Mouse (Mus musculus): ENCODE data around the gene Itgb7.
A peak's percentile ranks its signal among the peaks of the same experiment; 100 is the strongest.

Gene Itgb7

DNA sequence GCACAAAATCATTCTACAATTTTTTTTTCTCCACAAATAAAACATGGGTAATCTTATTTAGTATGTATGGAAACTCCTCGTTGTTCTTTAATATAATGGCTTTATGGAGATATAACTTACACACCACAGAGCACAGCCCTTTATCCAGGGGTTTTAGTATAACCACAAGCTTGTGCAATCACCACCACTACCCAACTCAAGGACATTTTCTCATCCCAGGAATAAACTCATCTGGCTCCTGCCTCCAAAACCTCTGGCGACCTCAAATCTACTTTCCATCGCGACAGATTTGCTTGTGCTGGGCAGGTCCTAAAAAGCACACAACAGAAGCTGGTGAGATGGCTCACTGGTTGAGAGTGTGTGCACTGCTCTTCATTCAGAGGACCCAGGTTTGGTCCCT lies 38.1 kb downstream of the Itgb7 start:
- no peak for DNase-seq (ENCODE audit: low spot score)

DNA sequence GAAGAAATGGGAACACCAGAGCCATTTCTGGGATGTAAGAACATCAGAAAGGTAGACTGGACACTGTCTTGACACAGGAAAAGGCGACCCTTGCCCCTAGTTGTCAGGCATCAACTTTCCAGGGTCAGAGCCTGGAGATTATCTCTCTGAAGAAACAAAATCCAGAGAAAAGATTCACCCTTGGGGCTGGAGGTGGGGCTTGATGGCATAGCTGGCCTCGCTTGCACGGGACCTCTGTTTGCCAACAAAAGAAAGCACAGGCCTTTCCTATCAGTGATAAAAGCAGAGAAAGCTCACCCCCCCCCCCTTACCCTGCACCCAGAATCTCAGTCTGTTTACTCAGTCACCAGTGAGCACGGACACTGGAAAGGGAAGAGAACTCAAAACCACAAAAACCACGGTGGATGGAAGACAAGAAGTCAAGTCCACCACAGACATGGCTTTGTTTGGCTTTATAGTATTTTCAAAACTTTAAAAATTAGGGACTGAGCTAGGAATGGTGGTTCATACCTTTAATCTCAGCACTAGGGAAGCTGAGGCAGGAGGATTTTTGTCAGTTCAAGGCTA lies 38.8 kb downstream of the Itgb7 start:
- DNase-seq (ENCODE audit: low spot score) = no peak

DNA sequence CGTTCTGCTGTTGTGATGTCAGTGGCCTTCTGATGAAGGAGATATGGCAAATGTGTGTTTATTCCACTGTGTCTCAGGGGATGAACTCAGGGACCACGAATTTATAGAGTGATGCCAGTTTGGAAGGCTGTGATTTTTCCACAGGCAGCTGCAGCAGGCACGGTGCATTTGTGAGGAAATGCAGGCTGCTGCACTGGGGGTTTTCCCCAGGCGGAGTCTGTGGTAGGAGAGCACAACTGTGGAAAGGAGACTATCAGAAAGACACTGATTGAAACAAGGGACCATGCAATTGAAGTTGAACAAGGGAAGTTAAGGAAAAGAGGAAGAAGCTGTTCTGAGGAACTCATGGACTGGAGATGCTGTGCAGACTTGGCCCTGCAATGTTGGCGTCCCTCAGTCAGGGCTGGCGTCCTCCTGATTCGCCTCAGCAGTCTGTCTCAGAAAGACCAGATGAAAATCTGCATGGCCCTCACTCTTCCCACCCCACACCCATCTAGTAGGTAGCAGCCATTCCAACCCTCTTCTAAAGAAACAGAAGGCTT lies 39.4 kb downstream of the Itgb7 start:
- DNase-seq (ENCODE audit: low spot score) = no peak

DNA sequence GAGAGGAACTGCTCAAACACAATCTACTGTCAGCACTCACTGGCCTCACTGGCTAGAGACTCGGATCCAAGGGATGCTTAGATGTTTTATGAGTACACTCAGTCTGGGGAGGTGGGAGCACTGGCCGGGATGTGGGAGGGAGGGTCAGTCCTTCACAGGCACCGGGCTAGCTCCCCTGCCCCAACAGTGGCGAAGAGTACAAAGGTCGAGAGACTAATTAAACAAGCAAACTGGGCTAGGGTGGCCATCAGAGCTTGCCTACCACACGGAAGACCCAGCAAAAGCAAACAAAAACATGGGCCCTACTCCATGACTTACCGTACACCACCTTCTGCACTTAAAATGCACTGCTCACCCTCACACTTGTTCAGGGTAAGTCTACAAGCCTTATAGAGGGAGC lies 40.0 kb downstream of the Itgb7 start:
- DNase-seq (ENCODE audit: low spot score) = no peak

DNA sequence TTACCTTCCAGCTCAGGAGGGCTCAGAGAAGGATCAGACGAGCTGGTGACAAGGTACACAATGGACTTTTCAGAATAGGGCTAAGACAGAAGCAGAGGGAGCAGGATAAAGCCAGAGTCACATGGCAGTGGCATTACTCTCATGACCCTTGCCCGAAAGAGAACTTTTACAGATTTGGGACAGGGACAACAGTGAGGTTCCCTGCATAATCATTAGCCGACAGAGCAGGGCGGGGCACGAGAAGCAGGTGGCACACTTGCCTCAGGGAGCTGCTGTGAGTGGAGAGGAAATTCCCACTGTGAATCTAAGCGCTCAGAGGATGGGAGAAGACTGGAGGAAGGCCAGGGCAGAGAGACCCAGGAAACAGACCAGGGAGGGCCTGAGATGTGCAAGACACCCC lies 42.9 kb downstream of the Itgb7 start:
- DNase-seq (ENCODE audit: low spot score) = no peak

DNA sequence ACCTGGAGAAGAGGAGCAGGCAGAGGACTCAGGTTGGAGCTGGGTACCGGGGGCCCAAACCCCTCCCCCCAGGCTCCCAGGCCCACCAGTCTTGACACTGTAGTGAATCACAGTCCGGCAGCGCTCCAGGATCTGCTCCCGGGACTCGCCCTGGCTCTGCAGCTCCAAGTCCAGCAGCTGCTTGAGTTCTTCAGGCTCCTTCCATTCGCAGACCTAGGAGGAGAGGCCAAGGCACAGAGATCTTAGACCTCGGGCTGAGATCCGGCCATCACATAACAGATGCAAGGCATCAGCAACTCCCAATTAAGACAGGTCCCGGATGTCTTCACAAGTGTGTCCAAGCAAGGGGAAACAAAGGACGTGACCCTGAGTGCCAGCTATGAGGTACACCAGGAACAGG lies 43.6 kb downstream of the Itgb7 start:
- no peak for DNase-seq (ENCODE audit: low spot score)

DNA sequence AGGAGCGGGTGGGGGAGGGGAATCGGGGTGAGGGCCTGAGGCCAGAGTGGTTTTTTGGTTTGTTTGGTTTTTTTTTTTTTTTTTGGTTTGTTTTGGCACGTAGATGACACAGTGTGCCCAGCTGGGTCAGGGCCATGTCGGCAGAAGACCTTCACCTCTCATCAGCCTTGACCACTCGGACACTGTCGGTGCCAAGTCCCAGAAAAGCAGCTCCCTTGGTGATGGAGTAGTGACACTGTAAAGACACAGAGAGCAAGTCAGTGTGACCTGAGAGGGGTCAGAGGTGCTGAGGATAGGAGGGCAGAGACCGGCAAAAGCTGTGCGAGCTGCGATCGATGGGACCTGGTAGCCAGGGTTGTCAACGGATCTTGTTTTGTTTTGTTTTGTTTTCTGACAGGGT lies 45.5 kb downstream of the Itgb7 start:
- no peak for DNase-seq (ENCODE audit: low spot score)

DNA sequence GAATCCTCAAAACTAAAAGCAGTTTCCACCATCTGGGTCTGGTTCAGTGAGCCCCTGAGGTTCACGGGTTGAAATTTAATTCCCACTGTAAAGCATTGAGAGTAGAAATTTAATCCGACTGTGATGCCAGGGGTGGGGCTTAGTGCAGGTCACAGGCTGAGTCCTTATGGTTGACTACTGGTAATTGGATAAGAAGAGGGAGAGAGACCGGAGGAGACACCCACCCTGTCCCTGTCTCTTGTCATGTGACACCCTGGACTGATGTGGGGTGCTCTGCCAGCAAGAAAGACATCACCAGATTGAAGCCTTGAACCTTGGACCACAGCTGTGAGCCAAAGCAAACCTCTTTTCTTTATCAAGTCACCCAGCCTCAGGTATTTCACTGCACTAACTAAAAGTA lies 48.7 kb downstream of the Itgb7 start:
- no peak for DNase-seq (ENCODE audit: low spot score)

DNA sequence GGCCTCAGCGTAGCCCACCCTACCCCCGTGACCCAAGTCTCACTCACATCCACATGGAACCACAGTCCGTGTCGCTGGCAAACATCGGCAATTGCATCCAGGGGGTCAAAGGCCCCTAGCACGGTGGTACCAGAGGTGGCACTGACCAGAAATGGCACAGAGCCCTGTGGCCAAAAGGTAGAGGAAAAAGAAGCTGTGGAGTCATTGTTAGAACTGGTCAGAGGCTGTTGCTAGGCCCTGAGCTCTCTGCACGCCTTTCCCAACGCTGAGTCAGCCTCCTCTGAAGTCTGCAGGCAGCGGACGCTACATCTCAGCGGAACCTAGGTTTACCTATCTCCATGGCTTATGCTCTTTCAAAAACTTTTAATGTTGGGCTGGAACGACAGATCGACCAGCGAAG lies 51.8 kb downstream of the Itgb7 start:
- no peak for DNase-seq (ENCODE audit: low spot score)

DNA sequence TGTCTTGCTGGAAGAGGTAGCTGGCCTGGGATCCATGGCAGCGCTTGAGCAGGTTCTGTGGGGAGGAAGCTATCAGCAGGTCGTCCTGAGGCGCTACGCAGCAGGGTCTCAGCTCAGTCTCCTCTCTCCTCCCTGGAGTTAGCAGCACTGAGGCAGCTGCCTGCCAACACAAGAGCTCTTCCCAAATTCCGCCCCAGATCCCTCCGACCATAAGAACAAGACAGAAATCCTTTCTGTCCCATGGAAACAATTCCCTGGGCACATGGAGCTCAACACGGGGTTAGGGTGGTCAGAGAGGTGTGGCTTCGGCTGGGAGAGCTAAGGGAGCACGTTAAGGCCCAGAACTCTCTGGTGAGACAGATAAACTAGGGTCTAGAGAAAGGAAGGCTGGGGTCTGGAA lies 52.6 kb downstream of the Itgb7 start:
- no peak for DNase-seq (ENCODE audit: low spot score)

DNA sequence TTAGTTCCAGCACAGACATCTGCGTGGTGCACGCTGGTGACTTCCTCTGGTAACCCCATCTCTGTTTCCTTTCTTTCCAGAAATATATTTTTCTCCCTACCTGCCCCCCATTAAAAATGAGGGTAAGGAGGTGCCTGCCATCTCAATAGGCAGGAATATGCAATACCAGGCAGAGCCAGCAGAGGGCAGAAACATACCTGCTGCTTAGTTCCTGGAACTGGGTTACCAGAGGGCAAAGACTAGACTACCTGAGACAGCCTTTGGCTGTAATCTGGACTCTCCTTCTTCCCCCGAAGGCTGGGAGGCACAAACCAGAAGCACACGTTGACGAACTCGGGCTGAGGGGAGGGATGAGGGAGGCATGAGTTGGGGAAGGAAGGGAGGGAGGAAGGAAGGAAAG lies 53.5 kb downstream of the Itgb7 start:
- DNase-seq (ENCODE audit: low spot score) = peak; percentile 70

DNA sequence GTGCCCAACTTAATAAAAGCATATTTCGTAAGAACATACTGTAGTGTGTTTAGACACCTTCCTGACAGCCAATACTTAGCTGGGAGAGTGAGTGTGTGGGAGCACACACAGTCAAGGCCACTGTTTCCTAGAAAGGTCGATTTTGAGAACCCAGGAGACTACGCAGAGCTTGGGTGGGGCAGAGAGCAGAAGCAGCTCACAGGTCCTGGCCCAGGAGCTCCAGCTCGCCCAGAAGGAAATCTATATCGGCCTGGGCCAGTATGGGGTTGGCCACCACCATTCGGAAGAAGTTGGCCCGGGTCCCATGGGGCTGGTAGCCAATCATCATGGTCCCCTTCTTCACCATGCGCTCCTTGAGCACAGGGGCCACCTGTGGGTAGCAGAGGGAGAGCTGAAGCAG lies 54.3 kb downstream of the Itgb7 start:
- DNase-seq (ENCODE audit: low spot score) = no peak

DNA sequence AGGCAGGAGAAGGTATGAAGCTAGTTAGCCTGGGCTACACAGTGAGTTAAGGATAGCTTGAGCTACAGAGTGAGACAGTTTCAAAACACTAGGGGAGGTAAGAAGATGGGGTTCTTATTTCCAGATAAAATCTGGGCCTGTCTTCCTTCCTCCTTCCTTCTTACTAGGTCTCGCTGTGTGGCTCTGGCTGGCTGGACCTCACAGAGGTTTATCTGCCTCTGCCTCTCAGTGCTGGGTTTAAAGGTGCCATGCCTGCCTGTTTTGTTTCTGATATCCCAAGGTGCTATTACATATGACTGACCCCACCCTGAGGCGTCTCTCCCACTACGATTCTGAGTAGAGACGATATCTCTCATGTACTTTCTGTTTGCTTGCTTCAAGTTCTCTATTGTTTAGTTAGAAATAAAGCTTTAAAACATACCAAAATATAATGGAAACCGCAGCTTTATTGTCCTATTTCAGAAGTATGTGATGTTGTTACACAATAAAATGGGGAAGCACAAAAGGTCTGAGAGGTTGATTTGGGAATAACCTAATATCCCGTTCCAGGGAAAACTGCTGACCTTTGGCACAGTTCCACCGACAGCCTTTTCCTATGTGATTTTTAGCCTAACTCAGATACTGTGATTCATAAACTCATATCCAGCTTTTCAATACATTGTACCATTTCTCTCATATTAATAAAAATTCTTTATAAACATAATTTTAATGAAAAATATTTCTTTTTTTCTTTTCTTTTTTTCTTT lies 55.0 kb downstream of the Itgb7 start:
- no peak for DNase-seq (ENCODE audit: low spot score)

DNA sequence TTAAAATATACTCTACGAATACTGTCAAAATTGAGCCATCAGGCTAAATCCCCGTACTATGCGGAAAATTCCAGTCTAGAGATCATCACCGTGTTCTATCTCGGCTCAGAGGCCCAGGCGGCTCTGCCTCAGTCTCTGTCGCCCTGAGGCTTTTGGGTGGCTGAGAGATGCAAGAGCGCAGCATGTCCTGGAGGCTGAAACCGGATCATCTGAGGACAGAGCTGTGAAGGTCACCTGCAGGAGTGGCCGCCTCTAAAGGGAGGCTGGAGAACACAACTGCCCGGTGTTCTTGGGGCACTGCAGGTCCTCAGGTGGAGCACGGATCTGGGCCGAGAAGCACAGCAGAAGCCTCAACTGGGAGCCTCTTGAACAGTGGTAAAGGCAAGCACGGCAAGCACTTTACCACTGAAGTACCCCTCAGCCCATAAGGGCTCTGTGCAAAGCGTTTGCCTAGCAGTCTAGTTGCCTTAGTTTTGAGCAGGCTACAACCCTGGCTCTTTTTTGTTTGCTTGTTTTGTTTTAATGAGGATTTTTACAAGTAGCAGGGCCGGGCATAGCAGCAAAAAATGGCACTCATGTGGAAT lies 55.9 kb downstream of the Itgb7 start:
- DNase-seq (ENCODE audit: low spot score) = no peak

DNA sequence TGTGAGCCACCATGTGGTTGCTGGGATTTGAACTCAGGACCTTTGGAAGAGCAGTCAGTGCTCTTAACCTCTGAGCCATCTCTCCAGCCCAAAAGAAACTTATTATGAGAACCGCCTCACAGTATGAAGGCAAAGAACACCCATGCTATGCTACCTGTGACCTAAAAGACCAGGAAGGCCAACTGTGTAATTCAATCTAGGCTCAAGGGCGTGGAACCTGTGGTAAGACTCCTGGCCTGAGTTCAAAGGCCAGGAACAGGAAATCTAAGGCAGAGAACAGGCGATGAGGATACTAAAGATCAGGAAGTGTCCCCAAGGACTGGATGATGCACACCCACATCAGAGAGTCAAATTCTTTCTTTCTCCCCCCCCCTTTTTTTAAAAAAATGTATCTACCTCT lies 58.2 kb downstream of the Itgb7 start:
- DNase-seq (ENCODE audit: low spot score) = no peak

DNA sequence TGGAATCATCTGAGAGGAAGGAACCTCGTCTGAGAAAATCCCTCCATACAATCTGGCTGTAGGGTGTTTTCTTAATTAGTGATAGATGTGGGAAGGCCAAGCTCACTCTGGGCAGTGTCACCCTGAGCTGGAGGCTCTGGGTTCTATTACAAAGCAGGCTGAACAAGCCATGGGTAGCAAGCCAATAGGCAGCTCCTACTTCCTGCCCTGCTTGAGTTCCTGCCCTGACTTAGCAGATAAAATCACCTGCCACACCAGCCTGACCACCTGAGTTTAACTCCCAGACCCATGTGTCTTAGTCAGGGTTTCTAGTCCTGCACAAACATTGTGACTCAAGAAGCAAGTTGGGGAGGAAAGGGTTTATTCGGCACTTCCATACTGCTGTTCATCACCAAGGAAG lies 62.7 kb downstream of the Itgb7 start:
- no peak for DNase-seq (ENCODE audit: low spot score)

DNA sequence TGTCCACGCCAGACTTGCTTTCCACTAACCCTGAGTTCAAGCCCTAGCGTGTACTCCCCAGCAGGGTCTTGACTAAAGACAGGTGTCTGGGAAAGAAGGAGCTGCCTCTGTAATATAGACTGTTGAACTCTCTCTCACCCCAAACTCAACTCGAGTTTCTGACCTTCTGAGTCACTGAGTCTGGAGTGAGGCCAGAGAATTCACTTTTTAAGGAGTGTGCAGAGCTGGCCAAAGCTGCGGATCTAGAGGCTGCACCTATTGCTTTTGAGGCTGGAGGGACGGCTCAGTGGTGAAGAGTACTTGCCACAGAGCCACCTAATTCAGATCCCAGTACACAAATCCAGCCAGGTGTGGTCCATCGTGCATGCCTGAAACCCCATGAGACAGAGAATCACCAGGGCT lies 64.1 kb downstream of the Itgb7 start:
- no peak for DNase-seq (ENCODE audit: low spot score)
